Mouse (Mus musculus) G1E (cell line): ENCODE results near the gene Btbd9. TPM values are rescaled to one million over a fixed set of nuclear protein-coding genes. Genes with fewer than 3 reads are reported as not detected.

Source experiments
- ATAC-seq: 2 replicates; pipeline ENCODE4 v1.8.0; 2016; ENCODE audit warnings: mild to moderate bottlenecking; ENCODE audit not compliant: insufficient number of reproducible peaks, poor library complexity, low FRiP score, severe bottlenecking; ENCODE audit errors: extremely low read depth
- DNase-seq: peaks from one replicate; pipeline ENCODE4 v3.0.0; 2012; ENCODE audit warnings: low spot score
- H3K27me3 ChIP-seq: 2 replicates; pipeline ENCODE4 v1.6.1; 2012; ENCODE audit warnings: mild to moderate bottlenecking, low read length, inconsistent platforms; ENCODE audit not compliant: insufficient read depth
- H3K36me3 ChIP-seq: replicated peaks from 2 replicates; pipeline ENCODE3; 2012; ENCODE audit warnings: mild to moderate bottlenecking, inconsistent platforms
- H3K4me1 ChIP-seq: 2 replicates; pipeline ENCODE4 v1.6.1; 2012; ENCODE audit warnings: low read depth, low read length, inconsistent platforms, mixed read lengths; ENCODE audit not compliant: insufficient read depth
- H3K4me3 ChIP-seq: 2 replicates; pipeline ENCODE4 v1.5.1; 2012; ENCODE audit warnings: low read depth, mild to moderate bottlenecking, inconsistent platforms, low read length, moderate library complexity, mixed read lengths
- H3K9me3 ChIP-seq: replicated peaks from 2 replicates; pipeline ENCODE4 v1.6.1; 2012; ENCODE audit warnings: inconsistent platforms
- CTCF ChIP-seq: IDR thresholded peaks from 2 replicates; pipeline ENCODE4 v1.5.1; 2012; ENCODE audit warnings: low read depth, low read length, inconsistent platforms, mixed read lengths
- GATA1 ChIP-seq: IDR thresholded peaks from 2 replicates; pipeline ENCODE4 v1.6.1; 2012; ENCODE audit warnings: borderline replicate concordance, low read length, inconsistent platforms, mixed read lengths
- GATA2 ChIP-seq: IDR thresholded peaks from 2 replicates; pipeline ENCODE4 v1.6.1; 2012; ENCODE audit warnings: low read depth, low read length, inconsistent platforms, borderline replicate concordance
- POLR2AphosphoS5 ChIP-seq: IDR thresholded peaks from 2 replicates; pipeline ENCODE4 v1.6.1; 2012; ENCODE audit warnings: low read depth, low read length, inconsistent platforms; ENCODE audit not compliant: insufficient replicate concordance
- TAL1 ChIP-seq: conservative IDR thresholded peaks from 2 replicates; pipeline ENCODE4 v1.6.1; 2012; ENCODE audit warnings: low read depth, low read length, inconsistent platforms, mixed read lengths
- polyA plus RNA-seq: library from polyadenylated mRNA; stranded (reverse); fragments of >175 nt; gene quantifications from 2 replicates; pipeline ENCODE4 v1.2.3, GENCODE M21; 2012
- total RNA-seq, 2 experiments: library from RNA; stranded (forward) in 1 of 2; stranded (reverse) in 1 of 2; fragments of 200-1000 nt in 1 of 2; fragments of >200 nt in 1 of 2; fragmentation: Nextera tagmentation in 1 of 2; gene quantifications; 2 replicates each; pipeline ENCODE4 v1.2.3; 2014 to 2017

Btbd9 gene
- total and polyA plus RNA-seq, 3 experiments: 33.6 to 68.4 (median 57.5) TPM

GRCm38 (mm10) chr17:30222837-30223236 lies 353.5 kb downstream of the Btbd9 start:
- Histone ChIP-seq H3K4me3 (no peak overlapping the region), H3K4me1 (no peaks in the 10 kb centered on the region), H3K9me3 (no peaks in the 10 kb centered on the region), H3K27me3 (no peaks in the 10 kb centered on the region; the same call in 1 of the 2 replicates), H3K36me3 (peaks cover 44% of the 10 kb centered on the region)
- no peak for DNase-seq
- TF ChIP-seq TAL1: no peak
- TF ChIP-seq POLR2AphosphoS5: no peak
- TF ChIP-seq GATA1: no peak
- TF ChIP-seq CTCF: no peak
- no peak for TF ChIP-seq GATA2
- no peak for ATAC-seq

GRCm38 (mm10) chr17:30222361-30222760 lies 353.9 kb downstream of the Btbd9 start:
- DNase-seq (no peak), ATAC-seq (no peak)
- H3K4me1 ChIP-seq: no peaks in the 10 kb centered on the region
- TF ChIP-seq POLR2AphosphoS5 (no peak), CTCF (no peak), GATA1 (no peak), TAL1 (no peak), GATA2 (no peak)
- no peak overlapping the region for H3K4me3 ChIP-seq
- peaks cover 47% of the 10 kb centered on the region for H3K36me3 ChIP-seq
- H3K27me3 ChIP-seq: no peaks in the 10 kb centered on the region; the same call in 1 of the 2 replicates
- no peaks in the 10 kb centered on the region for H3K9me3 ChIP-seq

GRCm38 (mm10) chr17:30221677-30222076 lies 354.6 kb downstream of the Btbd9 start:
- H3K9me3 ChIP-seq: no peaks in the 10 kb centered on the region
- no peak overlapping the region for H3K4me3 ChIP-seq
- ATAC-seq: no peak
- TF ChIP-seq POLR2AphosphoS5: no peak
- no peaks in the 10 kb centered on the region for H3K4me1 ChIP-seq
- no peak for DNase-seq
- H3K36me3 ChIP-seq: peaks cover 51% of the 10 kb centered on the region
- no peaks in the 10 kb centered on the region; the same call in 1 of the 2 replicates for H3K27me3 ChIP-seq

- Histone ChIP-seq H3K36me3 (peaks cover 69% of the 10 kb centered on the region), H3K27me3 (no peaks in the 10 kb centered on the region; the same call in 1 of the 2 replicates), H3K4me1 (no peaks in the 10 kb centered on the region), H3K4me3 (no peak overlapping the region), H3K9me3 (no peaks in the 10 kb centered on the region)
- TF ChIP-seq CTCF (no peak), TAL1 (no peak), GATA2 (no peak), GATA1 (no peak), POLR2AphosphoS5 (no peak)
- no peak for DNase-seq
- no peak for ATAC-seq
These were observed 360.5 kb downstream of the Btbd9 start for GRCm38 (mm10) chr17:30215741-30216140.

- H3K27me3 ChIP-seq: no peaks in the 10 kb centered on the region; the same call in 1 of the 2 replicates
- H3K4me1 ChIP-seq: no peaks in the 10 kb centered on the region
- TF ChIP-seq GATA2 (no peak), POLR2AphosphoS5 (no peak), TAL1 (no peak), GATA1 (no peak), CTCF (no peak)
- ATAC-seq (no peak), DNase-seq (no peak)
- no peaks in the 10 kb centered on the region for H3K9me3 ChIP-seq
- no peak overlapping the region for H3K4me3 ChIP-seq
- H3K36me3 ChIP-seq: peaks cover 70% of the 10 kb centered on the region
These were observed 361.9 kb downstream of the Btbd9 start for GRCm38 (mm10) chr17:30214393-30214792.

GRCm38 (mm10) chr17:30213371-30213770 lies 362.9 kb downstream of the Btbd9 start:
- Histone ChIP-seq H3K36me3 (peaks cover 70% of the 10 kb centered on the region), H3K9me3 (no peaks in the 10 kb centered on the region), H3K4me3 (no peak overlapping the region), H3K27me3 (no peaks in the 10 kb centered on the region), H3K4me1 (no peaks in the 10 kb centered on the region)
- DNase-seq (no peak), ATAC-seq (no peak)
- no peak for TF ChIP-seq POLR2AphosphoS5
- TF ChIP-seq GATA2: no peak
- no peak for TF ChIP-seq GATA1
- no peak for TF ChIP-seq TAL1
- TF ChIP-seq CTCF: no peak

- TF ChIP-seq TAL1 (no peak), GATA2 (no peak), CTCF (no peak), GATA1 (no peak), POLR2AphosphoS5 (no peak)
- peaks cover 70% of the 10 kb centered on the region for H3K36me3 ChIP-seq
- DNase-seq: no peak
- no peaks in the 10 kb centered on the region for H3K4me1 ChIP-seq
- no peaks in the 10 kb centered on the region for H3K27me3 ChIP-seq
- no peak for ATAC-seq
- H3K4me3 ChIP-seq: no peak overlapping the region
- no peaks in the 10 kb centered on the region for H3K9me3 ChIP-seq
These were observed 363.6 kb downstream of the Btbd9 start for GRCm38 (mm10) chr17:30212647-30213046.
